Mouse (Mus musculus) heart, adult 2 months (tissue): ENCODE results near the gene Plekhg6. TPM values are rescaled to one million over a fixed set of nuclear protein-coding genes. Genes with fewer than 3 reads are reported as not detected.

ENCODE experiments used
- DNase-seq, 2 experiments: peaks; one replicate each; pipeline ENCODE4 v3.0.0; 2021
- H3K27ac ChIP-seq: fragments of 200-600 bp; 2 replicates; pipeline ENCODE4 v1.8.1; 2022
- H3K27me3 ChIP-seq: fragments of 200-500 bp; 2 replicates; pipeline ENCODE4 v1.6.1; 2012; ENCODE audit warnings: mild to moderate bottlenecking, low read length, inconsistent platforms, mixed read lengths; ENCODE audit not compliant: control insufficient read depth, insufficient read depth
- H3K36me3 ChIP-seq: fragments of 200-500 bp; 2 replicates; pipeline ENCODE4 v1.6.1; 2012; ENCODE audit warnings: low read length, inconsistent platforms; ENCODE audit not compliant: control insufficient read depth, insufficient read depth
- H3K4me1 ChIP-seq: fragments of 200-500 bp; 2 replicates; pipeline ENCODE4 v1.6.1; 2011; ENCODE audit warnings: low read length; ENCODE audit not compliant: control insufficient read depth, insufficient read depth
- H3K4me3 ChIP-seq: fragments of 200-600 bp; 2 replicates; pipeline ENCODE4 v1.8.1; 2022
- H3K79me2 ChIP-seq: fragments of 200-500 bp; replicated peaks from 2 replicates; pipeline ENCODE4 v1.6.1; 2012; ENCODE audit warnings: mild to moderate bottlenecking, inconsistent platforms, low read length, moderate library complexity, mixed read lengths; ENCODE audit not compliant: control insufficient read depth, insufficient read depth
- H3K9ac ChIP-seq: fragments of 200-500 bp; 2 replicates; pipeline ENCODE4 v1.6.1; 2012; ENCODE audit warnings: low read depth, mild to moderate bottlenecking, control low read depth, inconsistent platforms, low read length, mixed read lengths
- CTCF ChIP-seq: fragments of 200-600 bp; IDR thresholded peaks from 2 replicates; pipeline ENCODE4 v1.8.1; 2022; ENCODE audit warnings: antibody characterized with exemption, mild to moderate bottlenecking, moderate library complexity
- EP300 ChIP-seq: fragments of 200-500 bp; IDR thresholded peaks from 2 replicates; pipeline ENCODE4 v1.6.1; 2011; ENCODE audit warnings: low read depth, low read length, control low read depth; ENCODE audit not compliant: insufficient read depth
- POLR2A ChIP-seq: fragments of 200-500 bp; IDR thresholded peaks from 2 replicates; pipeline ENCODE4 v1.6.1; 2011; ENCODE audit warnings: mild to moderate bottlenecking, low read depth, low read length, control low read depth; ENCODE audit not compliant: insufficient read depth
- WGBS: fragments of 180-500 bp; shearing (Covaris S2); methylation state at CpG from one replicate; pipeline ENCODE4 v1.1.7; 2018; 5-methylcytosine and 5-hydroxymethylcytosine counted together
- intact Hi-C: fragments of 180-260 bp; cut with DNase I; formaldehyde crosslinking; loops from one replicate; pipeline ENCODE4 v1.15.1; 2025
- polyA plus RNA-seq: library from polyadenylated mRNA; depleted of rRNA; stranded (reverse); fragments of >200 nt; gene quantifications from 2 replicates; pipeline ENCODE4 v1.2.3, GENCODE M21; 2012
- total RNA-seq, 2 experiments: library from RNA; stranded (reverse); gene quantifications; 2 replicates each; pipeline ENCODE4 v1.2.3; 2021

Plekhg6 gene
- total and polyA plus RNA-seq, 3 experiments: 0.08 to 0.14 TPM; not detected in 1

DNA sequence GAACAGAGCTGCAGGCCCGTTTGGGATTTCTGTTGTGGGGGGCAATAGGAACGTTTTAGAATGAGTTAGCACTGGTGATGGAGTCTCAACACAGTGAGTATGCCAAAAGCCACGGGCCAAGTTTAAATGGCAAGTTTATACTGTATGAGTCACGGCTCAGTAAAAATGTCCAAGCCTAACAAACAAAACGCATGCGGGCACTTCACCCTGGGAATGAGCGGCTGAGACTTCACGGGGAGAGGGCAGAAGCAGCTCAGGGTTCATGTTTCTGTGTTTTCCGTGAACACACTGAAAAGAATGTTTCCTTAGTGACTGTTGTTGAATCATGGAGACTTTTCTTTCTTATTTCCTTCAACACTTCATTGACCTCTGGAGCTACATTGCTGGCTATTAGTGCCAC is 32.7 kb upstream of the Plekhg6 start:
- no peak overlapping the region for H3K27ac ChIP-seq
- 70% methylated on average over 9 of the region's 9 CpGs for WGBS
- no peak overlapping the region for H3K9ac ChIP-seq
- DNase-seq: no peak
- intact Hi-C loops: no loop called here
- no peak for TF ChIP-seq CTCF
- TF ChIP-seq POLR2A: no peak
- no peak for TF ChIP-seq EP300
- no peak overlapping the region for H3K4me3 ChIP-seq
- no peaks in the 10 kb centered on the region for H3K79me2 ChIP-seq
- H3K4me1 ChIP-seq: no peaks in the 10 kb centered on the region
- H3K36me3 ChIP-seq: no peaks in the 10 kb centered on the region
- no peaks in the 10 kb centered on the region for H3K27me3 ChIP-seq

DNA sequence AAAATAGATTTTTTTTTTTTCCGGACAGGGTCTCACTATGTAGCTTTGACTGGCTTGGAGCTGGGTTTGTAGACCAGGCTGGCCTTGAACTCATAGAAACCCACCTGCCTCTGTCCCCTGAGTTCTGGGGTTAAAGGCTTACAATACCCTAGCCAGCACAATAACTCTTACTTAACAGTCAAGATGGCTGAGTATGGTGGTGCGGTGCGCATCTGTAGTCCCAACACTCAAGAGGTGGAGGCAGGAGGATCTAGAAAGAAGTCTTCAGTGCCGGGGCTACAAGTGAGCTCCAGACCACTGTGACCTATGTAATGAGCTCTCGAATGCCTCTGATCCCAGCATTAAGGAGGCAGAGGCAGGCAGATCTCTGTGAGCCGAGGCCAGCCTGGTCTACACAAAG is 31.1 kb upstream of the Plekhg6 start:
- no peak for TF ChIP-seq POLR2A
- no peak for TF ChIP-seq EP300
- no peak for TF ChIP-seq CTCF
- H3K27ac ChIP-seq: no peak overlapping the region
- no peak for DNase-seq
- intact Hi-C loops: no loop called here
- WGBS: 88% methylated on average over 6 of the region's 6 CpGs
- no peak overlapping the region for H3K4me3 ChIP-seq
- no peak overlapping the region for H3K9ac ChIP-seq
- H3K27me3 ChIP-seq: no peaks in the 10 kb centered on the region
- no peaks in the 10 kb centered on the region for H3K4me1 ChIP-seq
- H3K36me3 ChIP-seq: no peaks in the 10 kb centered on the region
- H3K79me2 ChIP-seq: no peaks in the 10 kb centered on the region

DNA sequence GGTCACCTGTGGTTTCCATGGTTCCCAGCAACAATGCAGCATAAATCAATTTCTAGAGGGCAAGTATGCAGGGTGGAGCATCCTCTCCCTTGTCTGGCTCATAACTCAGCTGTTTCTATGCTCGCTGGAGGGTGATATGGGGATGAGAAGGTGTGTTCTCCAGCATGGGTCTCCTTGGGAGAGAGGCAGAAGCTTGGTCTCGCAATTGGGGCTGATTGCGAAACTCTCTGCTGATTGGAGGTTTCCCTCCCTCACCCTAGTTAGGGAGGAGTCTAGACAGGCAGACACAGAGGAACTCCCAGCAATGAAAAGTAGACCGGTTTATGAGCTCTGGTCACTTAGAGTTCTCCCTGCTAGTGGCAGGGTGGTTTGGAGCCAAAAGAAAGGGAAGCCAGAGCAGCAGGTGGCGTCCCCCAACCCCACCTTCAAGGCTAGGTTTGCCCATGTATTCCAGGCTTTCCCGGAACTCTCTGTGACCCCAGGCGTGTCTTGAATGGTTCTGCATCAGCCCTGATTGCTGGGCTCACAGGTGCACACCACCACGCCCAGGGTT is 30.5 kb upstream of the Plekhg6 start:
- H3K27ac ChIP-seq: no peak overlapping the region
- no peak overlapping the region for H3K4me3 ChIP-seq
- DNase-seq: peak in 1 of 2 experiments; percentile 30
- WGBS: 52% methylated on average over 8 of the region's 8 CpGs
- H3K36me3 ChIP-seq: no peaks in the 10 kb centered on the region
- H3K79me2 ChIP-seq: no peaks in the 10 kb centered on the region
- H3K27me3 ChIP-seq: no peaks in the 10 kb centered on the region
- intact Hi-C loops: no loop called here
- TF ChIP-seq POLR2A: no peak
- no peak for TF ChIP-seq EP300
- TF ChIP-seq CTCF: no peak
- no peak overlapping the region for H3K9ac ChIP-seq
- H3K4me1 ChIP-seq: no peaks in the 10 kb centered on the region

DNA sequence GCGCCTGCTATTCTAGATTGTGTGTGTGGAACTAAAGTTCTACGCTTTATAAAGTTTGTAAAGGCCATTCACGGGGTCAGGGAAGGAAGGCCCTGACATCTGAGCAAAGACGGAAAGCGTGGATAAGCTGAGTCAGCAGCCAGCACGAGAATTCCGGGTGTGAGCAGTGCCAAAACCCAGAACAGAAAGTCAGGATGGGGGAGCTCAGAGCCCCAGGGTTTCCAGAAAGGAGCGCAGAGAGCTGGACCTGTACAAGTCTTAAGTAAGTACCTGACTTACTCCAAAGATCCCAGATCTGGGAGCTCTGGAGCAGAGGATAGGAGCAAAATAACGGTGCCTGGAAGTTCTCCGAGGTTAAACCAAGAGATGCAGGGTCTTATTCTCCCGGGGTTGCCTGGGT is 30.0 kb upstream of the Plekhg6 start:
- H3K27ac ChIP-seq: no peak overlapping the region
- intact Hi-C loops: no loop called here
- DNase-seq: no peak
- H3K4me1 ChIP-seq: no peaks in the 10 kb centered on the region
- no peak overlapping the region for H3K4me3 ChIP-seq
- no peaks in the 10 kb centered on the region for H3K36me3 ChIP-seq
- H3K9ac ChIP-seq: no peak overlapping the region
- H3K27me3 ChIP-seq: no peaks in the 10 kb centered on the region
- TF ChIP-seq POLR2A (no peak), CTCF (no peak), EP300 (no peak)
- no peaks in the 10 kb centered on the region for H3K79me2 ChIP-seq
- WGBS: 49% methylated on average over 11 of the region's 11 CpGs

DNA sequence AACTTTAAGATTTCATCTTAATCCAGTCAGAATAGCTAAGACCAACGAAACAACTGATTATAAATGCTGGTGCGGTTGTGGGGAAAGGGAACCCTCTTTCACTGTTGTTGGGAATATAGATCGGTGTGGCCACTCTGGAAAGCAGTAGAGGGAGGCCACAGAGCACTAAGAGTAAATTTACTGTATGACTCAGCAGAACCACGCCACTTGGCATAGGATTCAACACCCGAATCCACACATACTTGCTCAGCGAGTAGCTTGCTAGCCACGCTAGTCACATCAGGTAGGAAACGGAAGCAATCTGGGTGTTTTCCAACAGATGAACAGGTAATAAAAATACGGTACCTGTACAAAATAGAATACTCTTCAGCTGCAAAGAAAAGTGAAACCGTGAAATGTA is 27.1 kb upstream of the Plekhg6 start:
- WGBS: 91% methylated on average over 10 of the region's 10 CpGs
- H3K9ac ChIP-seq: no peak overlapping the region
- intact Hi-C loops: no loop called here
- H3K79me2 ChIP-seq: no peaks in the 10 kb centered on the region
- no peak overlapping the region for H3K4me3 ChIP-seq
- TF ChIP-seq POLR2A (no peak), EP300 (no peak), CTCF (no peak)
- H3K27me3 ChIP-seq: no peaks in the 10 kb centered on the region
- H3K4me1 ChIP-seq: no peaks in the 10 kb centered on the region
- H3K27ac ChIP-seq: no peak overlapping the region
- no peak for DNase-seq
- H3K36me3 ChIP-seq: no peaks in the 10 kb centered on the region

DNA sequence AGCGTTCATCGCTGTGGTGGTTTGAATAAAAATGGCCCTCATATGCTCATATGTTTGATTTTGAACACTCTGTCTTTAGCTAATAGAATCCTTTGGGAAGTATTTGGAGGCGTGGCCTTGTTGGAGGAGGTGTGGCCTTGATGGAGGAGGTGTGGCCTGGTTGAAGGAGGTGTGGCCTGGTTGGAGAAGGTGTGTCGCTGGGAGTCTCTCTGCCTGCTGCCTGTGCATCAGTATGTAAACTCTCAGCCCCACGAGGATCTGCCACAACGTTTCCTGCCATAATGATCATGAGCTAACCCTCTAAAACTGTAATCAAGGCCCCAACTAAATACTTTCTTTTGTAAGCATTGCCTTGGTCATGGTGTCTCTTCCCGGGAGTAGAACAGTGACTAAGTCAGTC is 26.6 kb upstream of the Plekhg6 start:
- no peak for TF ChIP-seq CTCF
- TF ChIP-seq EP300: no peak
- TF ChIP-seq POLR2A: no peak
- Histone ChIP-seq H3K36me3 (no peaks in the 10 kb centered on the region), H3K27ac (no peak overlapping the region), H3K9ac (no peak overlapping the region), H3K4me1 (no peaks in the 10 kb centered on the region), H3K4me3 (no peak overlapping the region), H3K27me3 (no peaks in the 10 kb centered on the region), H3K79me2 (no peaks in the 10 kb centered on the region)
- no peak for DNase-seq
- intact Hi-C loops: no loop called here
- 75% methylated on average over 7 of the region's 7 CpGs for WGBS
